Mouse (Mus musculus): Measurements from ENCODE around the gene Fdps. TPM values are rescaled to one million over a fixed set of nuclear protein-coding genes. Genes with fewer than 3 reads are reported as not detected.

The Fdps gene
- polyA plus RNA-seq, 1 experiment from 2014 or later, result 351 TPM

DNA sequence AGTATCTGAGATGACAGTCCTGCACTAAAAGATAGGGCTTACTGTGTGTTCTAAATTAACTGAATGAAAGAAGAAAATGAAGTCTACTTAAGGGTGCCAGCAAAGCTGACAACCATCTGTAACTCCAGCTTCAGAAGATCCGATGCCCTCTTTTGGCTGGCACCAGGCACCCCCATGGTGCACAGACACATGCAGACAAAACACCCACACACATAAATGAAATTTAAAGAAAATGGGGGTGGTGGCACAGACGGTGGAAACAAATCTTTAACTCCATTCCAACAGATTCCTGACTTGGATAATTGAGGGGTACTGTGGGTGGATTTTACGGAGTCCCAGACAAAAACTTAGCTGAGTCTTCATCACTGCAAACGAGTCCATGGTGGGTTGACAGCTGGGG, 30.1 kb upstream of the Fdps start:
- 50% methylated on average over 4 of the region's 4 CpGs for WGBS

DNA sequence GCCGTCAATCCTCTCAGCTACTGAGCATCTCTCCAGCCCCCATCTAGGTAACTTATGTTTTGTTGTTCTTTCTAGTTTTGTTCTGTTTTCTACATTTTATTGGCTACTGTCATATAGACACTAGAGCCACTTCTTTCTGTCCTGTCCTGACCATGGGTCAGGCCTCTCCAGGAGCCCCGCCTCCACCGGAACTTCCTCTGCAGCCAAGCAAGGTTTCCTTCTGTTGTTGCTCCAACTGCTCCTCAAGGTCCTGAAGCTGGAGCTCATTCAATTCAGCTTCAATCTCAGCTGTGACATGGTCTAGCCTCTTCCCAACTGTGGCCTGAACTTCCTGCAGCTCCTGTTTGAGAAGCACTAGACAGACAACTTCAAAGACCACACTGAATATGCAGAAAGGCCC, 28.1 kb upstream of the Fdps start:
- ATAC-seq, result no peak
- no peak overlapping the region for H3K4me2 ChIP-seq (replicated peaks)
- H3K9me3 ChIP-seq, result no peaks in the 10 kb centered on the region
- no peaks in the 10 kb centered on the region for H3K36me3 ChIP-seq
- H3K4me3 ChIP-seq (replicated peaks), result no peak overlapping the region
- H3K9ac ChIP-seq (replicated peaks), result no peak overlapping the region
- H3K27me3 ChIP-seq, result no peaks in the 10 kb centered on the region
- H3K4me1 ChIP-seq (replicated peaks), result peaks cover 9% of the 10 kb centered on the region
- H3K27ac ChIP-seq, result no peak overlapping the region
- 94% methylated on average over 3 of the region's 3 CpGs for WGBS

More for the DNA sequence above, 30.1 kb upstream of the Fdps start:
- H3K4me3 ChIP-seq (replicated peaks), result peak overlapping the region; percentile 35; the same call in 1 of the 2 replicates
- peak overlapping the region; percentile 68 for H3K4me2 ChIP-seq (replicated peaks)
- ATAC-seq, result 0 out of 2 replicates have a peak, but pooled peaks have one; percentile 14
- H3K27ac ChIP-seq, result no peak overlapping the region
- peaks cover 9% of the 10 kb centered on the region for H3K4me1 ChIP-seq (replicated peaks)
- H3K36me3 ChIP-seq, result no peaks in the 10 kb centered on the region
- peaks cover 4% of the 10 kb centered on the region; the same call in 1 of the 2 replicates for H3K27me3 ChIP-seq
- no peaks in the 10 kb centered on the region for H3K9me3 ChIP-seq
- H3K9ac ChIP-seq (replicated peaks), result peak overlapping the region; percentile 64; the same call in 1 of the 2 replicates

DNA sequence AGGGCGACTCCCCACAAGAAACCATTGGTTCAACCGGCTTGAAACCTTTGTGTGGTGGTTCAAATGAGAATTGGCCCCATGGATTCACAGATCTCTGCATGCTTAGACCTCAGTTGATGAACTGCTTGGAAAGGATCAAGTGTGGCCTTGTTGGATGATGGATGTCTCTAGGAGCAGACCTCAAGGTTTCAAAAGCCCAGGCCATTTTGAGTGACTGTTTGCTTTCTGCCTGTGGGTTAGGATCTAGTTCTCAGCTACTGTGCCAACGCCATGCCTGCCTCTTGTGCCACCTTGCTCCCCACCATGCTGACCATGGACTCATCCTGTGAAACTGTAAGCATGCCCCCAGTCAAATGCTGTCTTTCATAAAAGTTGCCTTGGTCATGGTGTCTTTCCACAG, 24.2 kb upstream of the Fdps start:
- Histone ChIP-seq H3K27ac (no peak overlapping the region), H3K4me2 (replicated peaks) (no peak overlapping the region), H3K4me1 (replicated peaks) (no peaks in the 10 kb centered on the region), H3K27me3 (no peaks in the 10 kb centered on the region), H3K36me3 (no peaks in the 10 kb centered on the region), H3K9ac (replicated peaks) (no peak overlapping the region), H3K4me3 (replicated peaks) (no peak overlapping the region), H3K9me3 (no peaks in the 10 kb centered on the region)
- no peak for ATAC-seq
- WGBS, result 91% methylated on average over 3 of the region's 3 CpGs

DNA sequence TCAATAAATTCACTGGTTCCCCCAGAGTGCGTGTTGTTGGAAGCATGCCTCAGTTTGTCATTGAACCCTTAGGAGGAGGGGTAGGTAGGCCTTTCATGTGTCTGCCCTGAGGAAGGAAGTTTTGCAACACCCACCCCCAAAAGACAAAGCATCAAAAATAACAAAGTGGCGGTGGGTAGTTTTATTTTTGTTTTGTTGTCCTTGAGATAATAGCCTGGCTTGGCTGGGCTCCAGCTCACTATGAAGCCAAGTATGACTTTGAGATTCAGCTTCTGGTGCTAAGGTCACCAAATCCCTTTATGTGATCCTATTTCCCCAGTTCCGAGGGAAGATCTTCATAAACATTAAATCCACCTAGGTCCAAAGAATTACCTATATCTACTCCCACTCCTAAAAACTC, 22.5 kb upstream of the Fdps start:
- 86% methylated on average over 3 of the region's 3 CpGs for WGBS
- Histone ChIP-seq H3K36me3 (no peaks in the 10 kb centered on the region), H3K9ac (replicated peaks) (no peak overlapping the region), H3K27me3 (no peaks in the 10 kb centered on the region), H3K4me2 (replicated peaks) (no peak overlapping the region), H3K4me1 (replicated peaks) (no peaks in the 10 kb centered on the region), H3K9me3 (no peaks in the 10 kb centered on the region), H3K27ac (no peak overlapping the region), H3K4me3 (replicated peaks) (no peak overlapping the region)
- no peak for ATAC-seq

DNA sequence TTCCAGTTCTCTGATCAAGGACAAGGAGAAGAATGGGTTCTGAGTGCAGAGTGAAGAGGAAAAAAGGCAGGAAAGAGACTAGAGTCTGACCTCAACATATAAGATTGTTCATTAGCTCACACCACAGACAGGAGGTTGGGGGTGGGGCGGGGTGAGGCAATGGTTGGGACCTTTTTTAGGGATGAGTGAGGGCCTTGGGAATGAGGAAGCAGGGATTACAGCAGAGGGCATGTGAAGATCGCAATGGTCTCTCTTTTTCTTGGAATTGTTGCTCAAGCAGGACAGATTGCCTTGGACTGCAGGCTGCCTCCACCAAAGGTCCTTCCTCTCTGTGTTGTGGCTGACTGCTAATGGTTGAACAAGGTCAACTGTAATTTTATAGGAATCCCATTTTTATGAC, 21.6 kb upstream of the Fdps start:
- Histone ChIP-seq H3K27ac (no peak overlapping the region), H3K9me3 (no peaks in the 10 kb centered on the region), H3K36me3 (no peaks in the 10 kb centered on the region), H3K4me2 (replicated peaks) (no peak overlapping the region), H3K4me1 (replicated peaks) (no peaks in the 10 kb centered on the region), H3K9ac (replicated peaks) (no peak overlapping the region), H3K4me3 (replicated peaks) (no peak overlapping the region), H3K27me3 (no peaks in the 10 kb centered on the region)
- no peak for ATAC-seq
- 78% methylated on average over 2 of the region's 2 CpGs for WGBS

DNA sequence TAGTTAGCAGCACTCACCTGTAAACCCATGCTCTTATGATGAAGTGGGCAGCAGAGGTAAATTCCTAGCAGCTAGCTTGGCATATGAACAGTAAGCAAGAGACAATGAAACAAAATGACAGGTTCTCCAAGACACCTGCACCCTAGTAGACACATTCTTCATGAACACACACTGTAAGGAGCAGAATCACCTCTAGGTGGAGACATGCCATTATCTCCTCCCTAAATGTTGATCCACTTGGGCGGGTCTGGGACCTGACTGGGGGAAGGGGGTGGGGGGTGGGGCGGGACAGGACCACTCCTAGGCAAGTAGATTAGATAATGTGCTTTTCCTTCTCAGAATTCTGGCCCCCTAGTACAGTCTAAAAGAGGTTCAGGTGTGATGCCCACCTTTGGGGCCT, 13.8 kb upstream of the Fdps start:
- no peaks in the 10 kb centered on the region for H3K36me3 ChIP-seq
- no peaks in the 10 kb centered on the region for H3K4me1 ChIP-seq (replicated peaks)
- H3K9ac ChIP-seq (replicated peaks), result no peak overlapping the region
- no peak overlapping the region for H3K4me2 ChIP-seq (replicated peaks)
- 6% methylated on average over 2 of the region's 2 CpGs for WGBS
- H3K4me3 ChIP-seq (replicated peaks), result no peak overlapping the region
- H3K27me3 ChIP-seq, result no peaks in the 10 kb centered on the region
- H3K9me3 ChIP-seq, result no peaks in the 10 kb centered on the region
- no peak for ATAC-seq
- no peak overlapping the region for H3K27ac ChIP-seq

DNA sequence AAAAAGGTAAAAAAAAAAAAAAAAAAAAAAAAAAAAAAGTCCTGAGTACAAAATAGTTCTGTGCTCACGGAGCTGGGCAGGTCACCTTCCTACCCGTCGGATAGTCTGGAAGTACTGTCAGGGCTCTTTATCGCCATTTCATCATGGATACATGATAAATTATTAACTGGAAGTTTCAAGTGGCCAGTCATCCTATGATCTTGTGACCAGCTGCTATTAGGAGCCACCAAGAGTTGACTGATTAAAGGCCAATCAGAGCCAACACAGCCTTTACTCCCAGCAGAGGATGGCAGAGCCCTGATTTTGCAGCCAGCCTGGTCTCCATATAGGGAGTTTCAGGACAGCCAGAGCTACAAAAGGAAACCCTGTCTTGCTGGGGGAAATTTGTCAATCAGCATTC, 11.3 kb upstream of the Fdps start:
- Histone ChIP-seq H3K27ac (no peak overlapping the region), H3K36me3 (no peaks in the 10 kb centered on the region), H3K4me2 (replicated peaks) (no peak overlapping the region), H3K27me3 (no peaks in the 10 kb centered on the region), H3K9me3 (no peaks in the 10 kb centered on the region), H3K9ac (replicated peaks) (no peak overlapping the region), H3K4me1 (replicated peaks) (no peaks in the 10 kb centered on the region), H3K4me3 (replicated peaks) (no peak overlapping the region)
- no peak for ATAC-seq
- 87% methylated on average over 4 of the region's 4 CpGs for WGBS

DNA sequence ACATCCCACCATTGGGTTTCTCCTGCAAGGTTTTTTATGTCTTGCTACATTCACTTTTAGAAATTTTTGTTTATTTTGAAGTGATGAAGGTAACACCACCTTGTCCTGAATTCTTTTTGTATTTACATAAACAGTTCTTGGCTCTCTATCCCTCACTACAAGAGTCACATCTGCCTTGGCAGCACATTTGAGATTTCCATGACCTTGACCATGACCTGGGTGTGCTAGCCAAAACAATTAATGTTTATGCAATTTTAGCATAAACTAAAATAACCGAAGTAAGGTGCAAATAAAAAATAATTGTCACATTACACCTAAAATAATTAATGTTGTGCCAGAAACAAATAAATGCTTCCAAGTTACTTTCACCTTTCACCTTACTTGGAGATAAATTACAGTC, 6.4 kb upstream of the Fdps start:
- H3K4me2 ChIP-seq (replicated peaks), result no peak overlapping the region
- H3K27me3 ChIP-seq, result no peaks in the 10 kb centered on the region
- no peaks in the 10 kb centered on the region for H3K36me3 ChIP-seq
- ATAC-seq, result no peak
- H3K4me1 ChIP-seq (replicated peaks), result no peaks in the 10 kb centered on the region
- no peak overlapping the region for H3K4me3 ChIP-seq (replicated peaks)
- no peak overlapping the region for H3K9ac ChIP-seq (replicated peaks)
- 85% methylated on average over 1 of the region's 1 CpGs for WGBS
- H3K9me3 ChIP-seq, result no peaks in the 10 kb centered on the region
- no peak overlapping the region for H3K27ac ChIP-seq

DNA sequence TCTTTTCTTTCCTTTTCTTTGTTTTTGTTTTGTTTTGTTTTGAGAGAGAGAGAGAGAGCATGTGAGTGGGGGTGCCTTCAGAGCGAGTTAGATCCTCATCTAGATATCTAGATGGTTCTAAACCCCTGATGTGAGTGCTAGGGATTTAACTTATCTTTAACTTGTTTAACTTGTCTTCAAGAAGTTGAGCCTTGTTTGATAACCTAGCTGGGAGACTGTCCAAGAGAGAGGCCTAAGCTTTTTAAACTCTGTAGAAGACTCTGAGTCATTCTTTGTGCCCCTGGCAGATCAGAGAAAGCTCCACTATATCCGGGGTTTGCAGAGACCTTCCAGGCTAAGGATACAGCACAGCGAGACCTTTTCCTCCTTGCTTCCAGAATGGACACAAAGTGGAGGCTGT, 5.8 kb upstream of the Fdps start:
- H3K36me3 ChIP-seq, result no peaks in the 10 kb centered on the region
- H3K27me3 ChIP-seq, result no peaks in the 10 kb centered on the region
- no peak overlapping the region for H3K4me3 ChIP-seq (replicated peaks)
- H3K9ac ChIP-seq (replicated peaks), result no peak overlapping the region
- no peak overlapping the region for H3K27ac ChIP-seq
- 71% methylated on average over 3 of the region's 3 CpGs for WGBS
- no peak overlapping the region for H3K4me2 ChIP-seq (replicated peaks)
- no peaks in the 10 kb centered on the region for H3K9me3 ChIP-seq
- ATAC-seq, result no peak
- 0 out of 2 replicates have a peak, but pooled peaks cover 4% of the 10 kb centered on the region for H3K4me1 ChIP-seq (replicated peaks)

DNA sequence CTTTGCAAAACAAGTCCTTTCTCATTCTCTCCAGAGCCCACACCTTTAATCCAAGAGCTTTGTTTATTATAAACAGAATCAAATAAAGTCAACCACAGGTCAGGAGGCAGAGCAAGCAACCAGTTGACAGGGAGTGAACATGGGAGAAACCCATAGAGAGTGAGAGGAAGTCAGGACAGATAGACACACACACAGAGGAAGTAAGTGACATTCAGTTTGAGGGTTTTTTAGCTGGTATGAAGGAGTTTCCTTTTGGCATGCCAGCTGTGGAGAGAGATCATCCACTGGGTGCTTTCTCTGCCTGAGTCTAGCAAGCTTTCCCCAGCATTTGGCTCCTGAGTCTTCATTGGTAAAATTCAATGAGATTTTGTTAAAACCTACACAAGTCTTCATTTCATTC, 5.1 kb upstream of the Fdps start:
- no peak for ATAC-seq

DNA sequence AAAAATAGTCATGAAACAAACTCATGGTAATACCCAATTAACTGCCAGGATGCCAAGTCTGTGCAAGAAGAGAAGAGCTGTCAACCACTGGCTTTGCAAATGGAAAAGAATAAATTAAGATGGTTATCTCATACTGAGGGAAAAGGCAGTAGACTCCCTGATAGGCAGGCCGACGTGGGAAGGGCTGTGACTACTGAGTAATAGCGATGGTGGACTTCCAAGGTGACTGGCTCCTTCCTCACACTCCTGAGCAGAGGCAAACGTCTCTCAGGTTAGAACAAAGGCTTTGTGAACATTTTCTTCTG, 1.5 kb upstream of the Fdps start:
- no peak for ATAC-seq
- 71% methylated on average over 4 of the region's 4 CpGs for WGBS

More for the DNA sequence above, 5.1 kb upstream of the Fdps start:
- no peaks in the 10 kb centered on the region for H3K27me3 ChIP-seq
- no peak overlapping the region for H3K4me2 ChIP-seq (replicated peaks)
- no peak overlapping the region for H3K27ac ChIP-seq
- no peak overlapping the region for H3K4me3 ChIP-seq (replicated peaks)
- H3K9ac ChIP-seq (replicated peaks), result no peak overlapping the region
- H3K36me3 ChIP-seq, result no peaks in the 10 kb centered on the region
- 0 out of 2 replicates have a peak, but pooled peaks cover 8% of the 10 kb centered on the region for H3K4me1 ChIP-seq (replicated peaks)
- H3K9me3 ChIP-seq, result no peaks in the 10 kb centered on the region

DNA sequence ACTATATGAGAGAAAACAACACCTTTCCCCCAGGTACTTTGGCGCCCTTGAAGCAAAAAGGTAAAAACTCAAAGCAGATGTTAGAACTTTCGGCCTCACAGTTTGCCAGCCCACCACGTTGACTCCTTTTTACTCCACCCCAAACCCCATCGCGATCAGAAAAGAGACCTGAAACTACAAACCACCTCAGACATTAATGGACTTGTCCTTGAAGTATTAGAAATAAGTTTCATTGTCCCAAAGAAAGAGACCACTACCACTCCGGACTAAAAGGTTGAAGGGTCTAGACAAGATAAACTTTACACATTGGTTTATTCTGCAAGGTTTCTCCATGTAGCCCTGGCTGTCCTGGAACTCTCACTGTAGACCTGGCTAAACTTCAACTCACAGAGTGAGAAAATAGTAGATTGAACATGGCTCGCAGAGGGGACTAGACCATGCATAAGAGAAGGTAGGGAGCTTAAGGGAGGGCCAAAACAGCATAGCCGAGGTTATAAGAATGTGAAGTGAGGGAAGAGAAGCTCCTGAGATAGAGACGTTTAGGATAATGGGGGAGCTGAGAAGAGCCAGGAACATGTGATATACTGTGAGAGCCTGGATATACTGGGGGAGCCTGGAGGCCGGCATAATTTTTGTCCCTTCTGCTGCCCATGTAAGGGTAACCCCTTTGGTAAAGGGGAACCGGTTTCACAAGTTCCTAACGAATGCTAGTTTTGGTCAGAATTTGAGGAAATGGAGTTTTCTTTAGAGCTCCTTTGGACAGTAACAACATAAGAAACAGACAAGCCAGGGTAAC, 934 bp upstream of the Fdps start:
- WGBS, result 63% methylated on average over 12 of the region's 12 CpGs
- peak overlapping the region; percentile 52 for H3K4me2 ChIP-seq (replicated peaks)

More for the DNA sequence above, 1.5 kb upstream of the Fdps start:
- Histone ChIP-seq H3K9me3 (no peaks in the 10 kb centered on the region), H3K4me3 (replicated peaks) (no peak overlapping the region), H3K27ac (no peak overlapping the region), H3K36me3 (peaks cover 16% of the 10 kb centered on the region), H3K4me1 (replicated peaks) (peaks cover 33% of the 10 kb centered on the region), H3K9ac (replicated peaks) (no peak overlapping the region), H3K4me2 (replicated peaks) (no peak overlapping the region), H3K27me3 (no peaks in the 10 kb centered on the region)

DNA sequence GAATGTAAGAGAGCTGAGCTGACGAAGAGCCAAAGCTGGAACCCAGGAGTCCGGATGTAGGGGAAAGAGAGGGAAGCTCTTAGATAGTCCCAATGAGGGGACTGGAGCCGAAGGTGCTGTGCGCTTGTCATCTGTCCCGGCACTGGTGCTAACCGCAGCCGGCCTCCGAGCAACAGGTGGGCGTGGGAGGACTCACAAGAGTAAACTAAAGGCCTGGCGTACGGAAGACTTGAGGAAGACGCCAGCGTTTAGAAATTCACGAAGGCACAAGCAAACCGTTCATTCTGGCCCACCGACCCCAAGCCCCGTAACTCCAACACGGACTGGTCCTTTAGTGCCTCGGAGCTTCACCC, 324 bp downstream of the Fdps start:
- peak overlapping the region; percentile 74 for H3K4me3 ChIP-seq (replicated peaks)
- no peaks in the 10 kb centered on the region for H3K9me3 ChIP-seq
- peaks cover 33% of the 10 kb centered on the region for H3K4me1 ChIP-seq (replicated peaks)
- ATAC-seq, result peak; percentile 56
- WGBS, result under 1% methylated on average over 19 of the region's 19 CpGs
- H3K4me2 ChIP-seq (replicated peaks), result peak overlapping the region; percentile 86
- no peaks in the 10 kb centered on the region for H3K27me3 ChIP-seq
- peaks cover 33% of the 10 kb centered on the region for H3K36me3 ChIP-seq
- H3K9ac ChIP-seq (replicated peaks), result peak overlapping the region; percentile 82
- peak overlapping the region; percentile 73 for H3K27ac ChIP-seq

More for the DNA sequence above, 934 bp upstream of the Fdps start:
- Histone ChIP-seq H3K9me3 (no peaks in the 10 kb centered on the region), H3K9ac (replicated peaks) (no peak overlapping the region), H3K4me3 (replicated peaks) (peak overlapping the region; percentile 74), H3K27me3 (no peaks in the 10 kb centered on the region), H3K36me3 (peaks cover 21% of the 10 kb centered on the region), H3K27ac (peak overlapping the region; percentile 64), H3K4me1 (replicated peaks) (peaks cover 33% of the 10 kb centered on the region)
- ATAC-seq, result no peak

Measured in midbrain, embryonic 13.5 days (tissue).